29 mouse cellular contexts compared by ENCODE assay signal in genomic region chr2:146008801-146009200, GRCm38 (mm10).
"Had no signal": no experiment of that assay in that cellular context is flagged by ENCODE, and none has a peak within 500 bp of the region (broad histone marks: within the 10 kb centered on the region; RNA-seq: fewer than 3 reads in every experiment).

No protein-coding gene starts in this region.

- H3K4me1 ChIP-seq: limb, embryonic 12.5 days; limb, embryonic 13.5 days; limb, embryonic 15.5 days; liver, embryonic 15.5 days; lung, embryonic 15.5 days; midbrain, embryonic 13.5 days; midbrain, embryonic 15.5 days had no signal

- H3K4me3 ChIP-seq: left cerebral cortex, adult 2 months; limb, embryonic 12.5 days; limb, embryonic 13.5 days; limb, embryonic 15.5 days; liver, embryonic 12.5 days; liver, embryonic 13.5 days; liver, embryonic 15.5 days; lung, embryonic 15.5 days; megakaryocyte, embryonic 14.5 days; midbrain, embryonic 10.5 days; midbrain, embryonic 12.5 days; midbrain, embryonic 13.5 days; midbrain, embryonic 15.5 days; myocyte had no signal

- DNase-seq: left cerebral cortex, postnatal 4 days; liver; liver, embryonic 13.5 days; liver, postnatal 0 days; lung, adult 18-20 months; lung, adult 2 months; lung, embryonic 14.5 days; lung, postnatal 10 days; lung, postnatal 14 days; lung, postnatal 36 days; lung, postnatal 4 days; midbrain, embryonic 14.5 days had no signal

- H3K9ac ChIP-seq: limb, embryonic 12.5 days; limb, embryonic 13.5 days; limb, embryonic 15.5 days; liver, embryonic 12.5 days; liver, embryonic 13.5 days; liver, embryonic 14.5 days; liver, embryonic 15.5 days; liver, postnatal 0 days; lung, embryonic 14.5 days; lung, embryonic 15.5 days; midbrain, embryonic 12.5 days; midbrain, embryonic 13.5 days; midbrain, embryonic 15.5 days had no signal

- H3K4me2 ChIP-seq: limb, embryonic 12.5 days; limb, embryonic 13.5 days; limb, embryonic 15.5 days; liver, embryonic 11.5 days; liver, embryonic 12.5 days; liver, embryonic 13.5 days; liver, embryonic 15.5 days; lung, embryonic 14.5 days; lung, embryonic 15.5 days; midbrain, embryonic 12.5 days; midbrain, embryonic 13.5 days; midbrain, embryonic 15.5 days had no signal

- ATAC-seq: liver, embryonic 12.5 days; liver, postnatal 0 days; lung, postnatal 0 days; midbrain, embryonic 13.5 days; midbrain, embryonic 15.5 days had no signal

- H3K27ac ChIP-seq: left cerebral cortex, adult 2 months; limb, embryonic 12.5 days; limb, embryonic 13.5 days; limb, embryonic 15.5 days; liver, embryonic 12.5 days; liver, embryonic 13.5 days; liver, embryonic 14.5 days; liver, embryonic 15.5 days; lung, embryonic 15.5 days; macrophage; midbrain, embryonic 10.5 days; midbrain, embryonic 12.5 days; midbrain, embryonic 13.5 days; midbrain, embryonic 15.5 days had no signal

- H3K36me3 ChIP-seq: limb, embryonic 12.5 days; limb, embryonic 13.5 days; limb, embryonic 15.5 days; liver, embryonic 12.5 days; liver, embryonic 13.5 days; liver, embryonic 15.5 days; lung, embryonic 15.5 days; midbrain, embryonic 10.5 days; midbrain, embryonic 12.5 days; midbrain, embryonic 13.5 days; midbrain, embryonic 15.5 days had no signal

- H3K27me3 ChIP-seq: limb, embryonic 12.5 days; limb, embryonic 13.5 days; limb, embryonic 15.5 days; liver, embryonic 12.5 days; liver, embryonic 13.5 days; liver, embryonic 15.5 days; lung, embryonic 15.5 days; midbrain, embryonic 12.5 days; midbrain, embryonic 13.5 days; midbrain, embryonic 15.5 days had no signal

- H3K9me3 ChIP-seq: limb, embryonic 12.5 days; limb, embryonic 13.5 days; limb, embryonic 15.5 days; liver, embryonic 12.5 days; liver, embryonic 13.5 days; liver, embryonic 15.5 days; lung, embryonic 15.5 days; megakaryocyte, embryonic 14.5 days; midbrain, embryonic 10.5 days; midbrain, embryonic 12.5 days; midbrain, embryonic 13.5 days; midbrain, embryonic 15.5 days had no signal
